Mouse (Mus musculus): ENCODE results near the gene Cacna1a. TPM values are rescaled to one million over a fixed set of nuclear protein-coding genes. Genes with fewer than 3 reads are reported as not detected.

Cacna1a gene
- total RNA-seq, 1 experiment: 27.4 TPM

- in situ Hi-C loops (cut with MboI; ENCODE audit: low sequenced_read_pairs in 2 of 2, unreplicated experiment in 2 of 2): no loop called here
- Histone ChIP-seq H3K4me1 (ENCODE audit: control insufficient read depth in 2 of 2, insufficient read depth in 2 of 2, low read length in 2 of 2, poor library complexity in 1 of 2) (peaks cover 0 to 6% of the 10 kb centered on the region in 2 experiments; a peak in 1 of 4 replicates), H3K9ac (ENCODE audit: insufficient read depth, low read depth, low read length, poor library complexity, severe bottlenecking) (no peak overlapping the region), H3K36me3 (ENCODE audit: control insufficient read depth, insufficient read depth, low read length, poor library complexity, severe bottlenecking) (no peaks in the 10 kb centered on the region; the same call in 1 of the 2 replicates), H3K27ac (ENCODE audit: insufficient read depth, low read depth, low read length, poor library complexity, severe bottlenecking) (no peak overlapping the region), H3K9me3 (ENCODE audit: control insufficient read depth, insufficient read depth, low read depth, low read length) (no peaks in the 10 kb centered on the region), H3K4me3 (ENCODE audit: insufficient read depth in 1 of 2, low read depth in 1 of 2, low read length in 2 of 2, poor library complexity in 1 of 2, severe bottlenecking in 1 of 2) (no peak overlapping the region)
- TF ChIP-seq MAFK (IDR thresholded peaks at IDR 0.05; ENCODE audit: insufficient read depth, low read depth, low read length) (no peak), ZC3H11A (IDR thresholded peaks at IDR 0.05; ENCODE audit: borderline replicate concordance, low read depth, low read length) (no peak), CHD2 (IDR thresholded peaks at IDR 0.05; ENCODE audit: low read depth, low read length) (no peak), HCFC1 (IDR thresholded peaks at IDR 0.05; ENCODE audit: borderline replicate concordance, insufficient read depth, low read length) (no peak), ZNF384 (IDR thresholded peaks at IDR 0.05; ENCODE audit: low read depth, low read length) (no peak)
- no peak for DNase-seq (ENCODE audit: low read depth, low spot score)
These were observed 132.8 kb downstream of the Cacna1a start for GRCm38 (mm10) chr8:84520999-84521398.

- TF ChIP-seq ZC3H11A (IDR thresholded peaks at IDR 0.05; ENCODE audit: borderline replicate concordance, low read depth, low read length) (no peak), ZNF384 (IDR thresholded peaks at IDR 0.05; ENCODE audit: low read depth, low read length) (no peak), CHD2 (IDR thresholded peaks at IDR 0.05; ENCODE audit: low read depth, low read length) (no peak), HCFC1 (IDR thresholded peaks at IDR 0.05; ENCODE audit: borderline replicate concordance, insufficient read depth, low read length) (no peak), MAFK (IDR thresholded peaks at IDR 0.05; ENCODE audit: insufficient read depth, low read depth, low read length) (no peak)
- DNase-seq (ENCODE audit: low read depth, low spot score): no peak
- Histone ChIP-seq H3K27ac (ENCODE audit: insufficient read depth, low read depth, low read length, poor library complexity, severe bottlenecking) (no peak overlapping the region), H3K4me3 (ENCODE audit: insufficient read depth in 1 of 2, low read depth in 1 of 2, low read length in 2 of 2, poor library complexity in 1 of 2, severe bottlenecking in 1 of 2) (no peak overlapping the region), H3K9ac (ENCODE audit: insufficient read depth, low read depth, low read length, poor library complexity, severe bottlenecking) (no peak overlapping the region), H3K9me3 (ENCODE audit: control insufficient read depth, insufficient read depth, low read depth, low read length) (no peaks in the 10 kb centered on the region), H3K4me1 (ENCODE audit: control insufficient read depth in 2 of 2, insufficient read depth in 2 of 2, low read length in 2 of 2, poor library complexity in 1 of 2) (no peaks in the 10 kb centered on the region), H3K36me3 (ENCODE audit: control insufficient read depth, insufficient read depth, low read length, poor library complexity, severe bottlenecking) (peaks cover 3% of the 10 kb centered on the region; the same call in 1 of the 2 replicates)
- in situ Hi-C loops (cut with MboI; ENCODE audit: low sequenced_read_pairs in 2 of 2, unreplicated experiment in 2 of 2): no loop called here
These were observed 139.8 kb downstream of the Cacna1a start for GRCm38 (mm10) chr8:84528036-84528435.

GRCm38 (mm10) chr8:84529548-84529947 is 141.3 kb downstream of the Cacna1a start:
- no peak overlapping the region for H3K4me3 ChIP-seq (ENCODE audit: insufficient read depth in 1 of 2, low read depth in 1 of 2, low read length in 2 of 2, poor library complexity in 1 of 2, severe bottlenecking in 1 of 2)
- no peaks in the 10 kb centered on the region for H3K9me3 ChIP-seq (ENCODE audit: control insufficient read depth, insufficient read depth, low read depth, low read length)
- in situ Hi-C loops (cut with MboI; ENCODE audit: low sequenced_read_pairs in 2 of 2, unreplicated experiment in 2 of 2): no loop called here
- TF ChIP-seq ZNF384 (IDR thresholded peaks at IDR 0.05; ENCODE audit: low read depth, low read length) (no peak), CHD2 (IDR thresholded peaks at IDR 0.05; ENCODE audit: low read depth, low read length) (no peak), MAFK (IDR thresholded peaks at IDR 0.05; ENCODE audit: insufficient read depth, low read depth, low read length) (no peak), HCFC1 (IDR thresholded peaks at IDR 0.05; ENCODE audit: borderline replicate concordance, insufficient read depth, low read length) (no peak), ZC3H11A (IDR thresholded peaks at IDR 0.05; ENCODE audit: borderline replicate concordance, low read depth, low read length) (no peak)
- no peak overlapping the region for H3K9ac ChIP-seq (ENCODE audit: insufficient read depth, low read depth, low read length, poor library complexity, severe bottlenecking)
- H3K27ac ChIP-seq (ENCODE audit: insufficient read depth, low read depth, low read length, poor library complexity, severe bottlenecking): no peak overlapping the region
- DNase-seq (ENCODE audit: low read depth, low spot score): no peak
- H3K4me1 ChIP-seq (ENCODE audit: control insufficient read depth in 2 of 2, insufficient read depth in 2 of 2, low read length in 2 of 2, poor library complexity in 1 of 2): no peaks in the 10 kb centered on the region
- peaks cover 3% of the 10 kb centered on the region; the same call in 1 of the 2 replicates for H3K36me3 ChIP-seq (ENCODE audit: control insufficient read depth, insufficient read depth, low read length, poor library complexity, severe bottlenecking)

GRCm38 (mm10) chr8:84532725-84533124 is 144.5 kb downstream of the Cacna1a start:
- H3K4me3 ChIP-seq (ENCODE audit: insufficient read depth in 1 of 2, low read depth in 1 of 2, low read length in 2 of 2, poor library complexity in 1 of 2, severe bottlenecking in 1 of 2): no peak overlapping the region
- H3K9ac ChIP-seq (ENCODE audit: insufficient read depth, low read depth, low read length, poor library complexity, severe bottlenecking): no peak overlapping the region
- no peak for DNase-seq (ENCODE audit: low read depth, low spot score)
- H3K27ac ChIP-seq (ENCODE audit: insufficient read depth, low read depth, low read length, poor library complexity, severe bottlenecking): no peak overlapping the region
- in situ Hi-C loops (cut with MboI; ENCODE audit: low sequenced_read_pairs in 2 of 2, unreplicated experiment in 2 of 2): no loop called here
- H3K4me1 ChIP-seq (ENCODE audit: control insufficient read depth in 2 of 2, insufficient read depth in 2 of 2, low read length in 2 of 2, poor library complexity in 1 of 2): no peaks in the 10 kb centered on the region
- peaks cover 10% of the 10 kb centered on the region for H3K36me3 ChIP-seq (ENCODE audit: control insufficient read depth, insufficient read depth, low read length, poor library complexity, severe bottlenecking)
- TF ChIP-seq CHD2 (IDR thresholded peaks at IDR 0.05; ENCODE audit: low read depth, low read length): no peak
- no peak for TF ChIP-seq ZC3H11A (IDR thresholded peaks at IDR 0.05; ENCODE audit: borderline replicate concordance, low read depth, low read length)
- no peak for TF ChIP-seq HCFC1 (IDR thresholded peaks at IDR 0.05; ENCODE audit: borderline replicate concordance, insufficient read depth, low read length)
- no peaks in the 10 kb centered on the region for H3K9me3 ChIP-seq (ENCODE audit: control insufficient read depth, insufficient read depth, low read depth, low read length)

GRCm38 (mm10) chr8:84533341-84533740 is 145.1 kb downstream of the Cacna1a start:
- Histone ChIP-seq H3K36me3 (ENCODE audit: control insufficient read depth, insufficient read depth, low read length, poor library complexity, severe bottlenecking) (peaks cover 12% of the 10 kb centered on the region), H3K4me3 (ENCODE audit: insufficient read depth in 1 of 2, low read depth in 1 of 2, low read length in 2 of 2, poor library complexity in 1 of 2, severe bottlenecking in 1 of 2) (no peak overlapping the region), H3K4me1 (ENCODE audit: control insufficient read depth in 2 of 2, insufficient read depth in 2 of 2, low read length in 2 of 2, poor library complexity in 1 of 2) (no peaks in the 10 kb centered on the region), H3K9ac (ENCODE audit: insufficient read depth, low read depth, low read length, poor library complexity, severe bottlenecking) (no peak overlapping the region), H3K27ac (ENCODE audit: insufficient read depth, low read depth, low read length, poor library complexity, severe bottlenecking) (no peak overlapping the region), H3K9me3 (ENCODE audit: control insufficient read depth, insufficient read depth, low read depth, low read length) (no peaks in the 10 kb centered on the region)
- DNase-seq (ENCODE audit: low read depth, low spot score): no peak
- TF ChIP-seq HCFC1 (IDR thresholded peaks at IDR 0.05; ENCODE audit: borderline replicate concordance, insufficient read depth, low read length) (no peak), CHD2 (IDR thresholded peaks at IDR 0.05; ENCODE audit: low read depth, low read length) (no peak), ZC3H11A (IDR thresholded peaks at IDR 0.05; ENCODE audit: borderline replicate concordance, low read depth, low read length) (no peak), ZNF384 (IDR thresholded peaks at IDR 0.05; ENCODE audit: low read depth, low read length) (no peak), MAFK (IDR thresholded peaks at IDR 0.05; ENCODE audit: insufficient read depth, low read depth, low read length) (no peak)
- in situ Hi-C loops (cut with MboI; ENCODE audit: low sequenced_read_pairs in 2 of 2, unreplicated experiment in 2 of 2): no loop called here

Data from ES-E14 (cell line).